Mouse (Mus musculus) embryo, embryonic 9.5 days (tissue): ENCODE measurements around the gene Cmpk1.

Experiments
- DNase-seq: peaks from one replicate; pipeline ENCODE4 v3.0.0-alpha.2; 2017; ENCODE audit errors: extremely low spot score

Cmpk1 gene

GRCm38 (mm10) chr4:114945021-114945420, 42.0 kb downstream of the Cmpk1 start:
- peak; percentile 24 for DNase-seq

DNA sequence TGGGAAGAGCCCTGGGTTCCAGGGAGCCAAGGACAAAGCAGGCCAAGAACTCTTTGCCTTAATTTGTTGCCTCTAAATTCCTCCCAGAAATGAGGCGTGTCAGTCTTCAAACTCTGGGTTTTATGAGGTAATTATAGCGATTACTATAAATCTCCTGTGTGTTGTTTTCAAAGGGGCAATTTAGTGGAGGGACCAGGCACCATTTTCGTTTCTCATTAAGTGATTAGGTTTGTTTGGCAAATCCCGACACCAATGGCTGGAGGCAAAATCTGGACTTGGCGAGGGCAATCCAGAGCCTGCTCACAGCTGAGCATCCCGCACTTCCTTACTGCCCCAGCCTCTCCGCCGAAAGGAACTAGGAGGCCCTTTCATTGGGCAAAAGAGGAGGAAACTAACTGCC, 44.5 kb downstream of the Cmpk1 start:
- no peak for DNase-seq

GRCm38 (mm10) chr4:114942112-114942511, 44.9 kb downstream of the Cmpk1 start:
- DNase-seq, result no peak

DNA sequence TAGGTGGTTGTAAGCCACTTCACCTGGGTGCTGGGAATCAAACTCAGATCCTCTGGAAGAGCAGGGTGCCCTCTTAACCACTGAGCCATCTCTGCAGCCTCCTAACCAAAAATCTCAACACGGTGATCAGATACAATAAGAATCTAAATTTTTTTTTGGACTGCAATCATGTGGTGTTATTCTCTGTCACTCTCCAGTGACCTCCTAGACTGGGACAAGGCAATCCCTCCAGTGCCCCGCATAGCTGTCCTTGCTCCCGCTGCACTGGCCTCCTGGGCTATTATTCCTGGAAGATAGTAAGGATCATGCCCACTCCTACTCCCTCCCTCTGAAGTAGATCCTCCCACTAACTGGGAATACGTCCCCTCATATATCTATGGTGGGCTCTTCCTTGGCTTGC, 45.7 kb downstream of the Cmpk1 start:
- no peak for DNase-seq

DNA sequence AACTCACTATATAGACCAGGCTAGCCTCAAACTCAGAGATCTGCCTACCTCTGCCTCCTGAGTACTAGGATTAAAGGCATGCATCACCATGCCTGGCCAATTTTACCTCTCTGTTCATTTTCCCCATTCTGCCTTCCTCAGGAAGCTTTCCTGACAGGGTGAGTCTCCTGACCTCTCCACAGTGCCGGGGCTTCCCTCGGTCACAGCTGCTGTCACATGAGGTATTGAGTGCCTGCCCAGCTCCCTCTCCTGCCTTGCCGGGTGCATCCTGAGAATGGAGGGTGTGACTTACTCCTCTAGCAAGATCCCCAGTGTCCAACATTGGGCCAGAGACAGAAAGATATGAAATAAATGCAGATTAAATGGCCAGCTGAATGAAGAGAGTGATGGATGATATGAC, 48.8 kb downstream of the Cmpk1 start:
- DNase-seq, result no peak

- DNase-seq, result no peak
Measured at GRCm38 (mm10) chr4:114937459-114938047, 49.5 kb downstream of the Cmpk1 start.

- DNase-seq, result no peak
Measured at GRCm38 (mm10) chr4:114934188-114934587, 52.9 kb downstream of the Cmpk1 start.

GRCm38 (mm10) chr4:114932747-114933146, 54.3 kb downstream of the Cmpk1 start:
- DNase-seq, result no peak

DNA sequence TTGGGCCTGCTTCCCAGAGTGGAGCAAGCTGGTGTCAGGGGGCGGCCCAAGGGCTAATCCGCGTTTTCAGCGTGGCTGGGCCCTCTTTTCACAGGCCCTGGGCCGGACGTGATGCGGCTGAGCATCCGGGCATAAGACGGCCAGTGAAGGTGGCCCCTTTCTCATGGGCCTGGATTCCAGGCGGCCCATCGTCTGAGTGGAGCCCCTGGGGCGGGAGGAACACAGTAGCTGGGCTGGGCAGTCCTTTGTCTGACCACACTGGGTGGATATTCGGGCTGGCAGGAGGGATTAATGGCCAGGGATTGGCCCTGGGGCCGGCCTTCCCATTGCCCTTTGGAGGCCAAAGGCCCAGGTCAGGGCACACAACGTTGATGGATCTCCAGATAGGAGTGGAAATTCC, 57.9 kb downstream of the Cmpk1 start:
- peak; percentile 38 for DNase-seq

- no peak for DNase-seq
Measured at GRCm38 (mm10) chr4:114925917-114926312, 61.1 kb downstream of the Cmpk1 start, which contains the start of gene Foxe3. Gene Foxe3 (minus strand): TSS chr4:114926013.

GRCm38 (mm10) chr4:114924971-114925916, 61.8 kb downstream of the Cmpk1 start:
- peak; percentile 64 for DNase-seq

DNA sequence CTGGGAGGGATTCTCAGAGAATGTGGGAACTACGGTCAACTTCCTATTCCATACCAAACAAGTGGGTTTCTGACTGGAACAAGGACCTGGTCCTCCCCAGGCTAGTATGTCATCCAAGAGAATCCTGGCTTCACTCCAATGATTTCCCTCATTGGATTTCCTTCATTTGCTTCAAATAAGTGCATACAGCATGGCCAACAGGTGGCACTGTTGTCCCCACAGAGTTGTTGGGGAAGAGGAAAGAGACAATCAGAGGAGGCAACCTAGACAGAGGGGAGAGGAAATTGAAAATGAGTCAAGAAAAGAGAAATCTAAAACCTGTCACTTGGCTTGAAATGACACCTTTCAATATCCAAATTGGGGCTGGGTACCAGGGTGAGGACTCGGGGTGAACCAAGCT, 70.0 kb downstream of the Cmpk1 start:
- no peak for DNase-seq

- no peak for DNase-seq
Measured at GRCm38 (mm10) chr4:114916056-114916455, 71.0 kb downstream of the Cmpk1 start.

GRCm38 (mm10) chr4:114913594-114913962, 73.5 kb downstream of the Cmpk1 start:
- DNase-seq, result peak; percentile 81

GRCm38 (mm10) chr4:114912705-114913593, 74.1 kb downstream of the Cmpk1 start:
- peak; percentile 45 for DNase-seq

GRCm38 (mm10) chr4:114909602-114910484, 77.2 kb downstream of the Cmpk1 start:
- DNase-seq, result peak; percentile 75
